Mouse (Mus musculus) stomach, embryonic 14.5 days (tissue): ENCODE measurements at regions not wholly inside any gene's neighbourhood (a gene's known extent, or its start where the extent isn't known, plus 50 kb on each side); places are given as distances from the start of the nearest gene placed in this dataset.
A peak's percentile ranks its signal among the peaks of the same experiment; 100 is the strongest.

Experiments
- ATAC-seq: fragments of 200-750 bp; cut with Nextera tagmentation; 2 replicates; pipeline ENCODE4 v1.8.0; 2017; ENCODE audit warnings: low read depth, moderate TSS enrichment; ENCODE audit not compliant: insufficient number of reproducible peaks, insufficient read depth, low FRiP score
- H3K27ac ChIP-seq: fragments of 300-500 bp; sonication (generic); 2 replicates; pipeline ENCODE4 v1.5.1; 2014; ENCODE audit warnings: mild to moderate bottlenecking, low read length, moderate library complexity, mixed read lengths
- H3K27me3 ChIP-seq: fragments of 300-500 bp; sonication (generic); 2 replicates; pipeline ENCODE4 v1.6.1; 2014; ENCODE audit warnings: low read length, control low read depth, mixed read lengths; ENCODE audit not compliant: control insufficient read depth, insufficient read depth
- H3K36me3 ChIP-seq: fragments of 300-500 bp; sonication (generic); 2 replicates; pipeline ENCODE4 v1.6.1; 2014; ENCODE audit warnings: mild to moderate bottlenecking, control low read depth, low read length, moderate library complexity, mixed read lengths; ENCODE audit not compliant: control insufficient read depth, insufficient read depth
- H3K4me1 ChIP-seq: fragments of 300-500 bp; sonication (generic); 2 replicates; pipeline ENCODE4 v1.6.1; 2014; ENCODE audit warnings: low read length, control low read depth, mixed read lengths; ENCODE audit not compliant: control insufficient read depth, insufficient read depth
- H3K4me2 ChIP-seq: fragments of 300-500 bp; sonication (generic); replicated peaks from 2 replicates; pipeline ENCODE4 v1.6.1; 2014; ENCODE audit warnings: low read depth, low read length, control low read depth
- H3K4me3 ChIP-seq: fragments of 300-500 bp; sonication (generic); 2 replicates; pipeline ENCODE4 v1.5.1; 2014; ENCODE audit warnings: low read depth, low read length, control low read depth
- H3K9ac ChIP-seq: fragments of 300-500 bp; sonication (generic); replicated peaks from 2 replicates; pipeline ENCODE4 v1.6.1; 2014; ENCODE audit warnings: low read depth, mild to moderate bottlenecking, control low read depth, low read length, moderate library complexity, mixed read lengths
- H3K9me3 ChIP-seq: fragments of 300-500 bp; sonication (generic); 2 replicates; pipeline ENCODE4 v1.6.1; 2016; ENCODE audit warnings: low read depth, low read length, control low read depth; ENCODE audit not compliant: control insufficient read depth
- WGBS: fragments of 180-500 bp; shearing (Covaris S2); extraction: QIAGEN DNeasy Blood & Tissue Kit; methylation state at CpG from one replicate; pipeline ENCODE4 v1.1.7; 2014; 5-methylcytosine and 5-hydroxymethylcytosine counted together

- Histone ChIP-seq H3K4me3 (no peak overlapping the region), H3K4me1 (no peaks in the 10 kb centered on the region), H3K4me2 (no peak overlapping the region), H3K27me3 (no peaks in the 10 kb centered on the region), H3K36me3 (no peaks in the 10 kb centered on the region), H3K9ac (no peak overlapping the region), H3K9me3 (no peaks in the 10 kb centered on the region), H3K27ac (no peak overlapping the region)
- 60% methylated on average over 2 of the region's 2 CpGs for WGBS
- ATAC-seq = no peak
These were observed 444.3 kb downstream of the Gm826 start for GRCm38 (mm10) chr2:159889701-159890100.

- ATAC-seq = peak; percentile 72; the same call in 1 of the 2 replicates
- H3K4me2 ChIP-seq = no peak overlapping the region
- no peak overlapping the region for H3K27ac ChIP-seq
- no peaks in the 10 kb centered on the region for H3K9me3 ChIP-seq
- WGBS = 62% methylated on average over 6 of the region's 6 CpGs
- no peaks in the 10 kb centered on the region for H3K4me1 ChIP-seq
- no peak overlapping the region for H3K9ac ChIP-seq
- no peak overlapping the region for H3K4me3 ChIP-seq
- no peaks in the 10 kb centered on the region for H3K36me3 ChIP-seq
- H3K27me3 ChIP-seq = no peaks in the 10 kb centered on the region
These were observed 449.0 kb downstream of the Gm826 start for GRCm38 (mm10) chr2:159884773-159885459.

GRCm38 (mm10) chr2:159866981-159867380, 467.0 kb downstream of the Gm826 start:
- H3K9ac ChIP-seq = no peak overlapping the region
- WGBS = 68% methylated on average over 2 of the region's 2 CpGs
- no peaks in the 10 kb centered on the region for H3K9me3 ChIP-seq
- H3K27ac ChIP-seq = no peak overlapping the region
- H3K4me1 ChIP-seq = no peaks in the 10 kb centered on the region
- H3K27me3 ChIP-seq = no peaks in the 10 kb centered on the region
- H3K4me2 ChIP-seq = no peak overlapping the region
- H3K4me3 ChIP-seq = no peak overlapping the region
- no peaks in the 10 kb centered on the region for H3K36me3 ChIP-seq
- no peak for ATAC-seq

GRCm38 (mm10) chr2:159866391-159866790, 467.6 kb downstream of the Gm826 start:
- no peaks in the 10 kb centered on the region for H3K4me1 ChIP-seq
- no peaks in the 10 kb centered on the region for H3K36me3 ChIP-seq
- H3K27ac ChIP-seq = no peak overlapping the region
- no peaks in the 10 kb centered on the region for H3K27me3 ChIP-seq
- no peak overlapping the region for H3K4me2 ChIP-seq
- H3K9me3 ChIP-seq = no peaks in the 10 kb centered on the region
- ATAC-seq = no peak
- H3K4me3 ChIP-seq = no peak overlapping the region
- no peak overlapping the region for H3K9ac ChIP-seq
- WGBS = 84% methylated on average over 1 of the region's 1 CpGs

- H3K4me2 ChIP-seq = no peak overlapping the region
- no peak overlapping the region for H3K27ac ChIP-seq
- no peak overlapping the region for H3K4me3 ChIP-seq
- no peaks in the 10 kb centered on the region for H3K4me1 ChIP-seq
- H3K36me3 ChIP-seq = no peaks in the 10 kb centered on the region
- no peak overlapping the region for H3K9ac ChIP-seq
- 3% methylated on average over 1 of the region's 1 CpGs for WGBS
- H3K9me3 ChIP-seq = no peaks in the 10 kb centered on the region
- H3K27me3 ChIP-seq = no peaks in the 10 kb centered on the region
- no peak for ATAC-seq
These were observed 470.8 kb downstream of the Gm826 start for GRCm38 (mm10) chr2:159863185-159863584.

GRCm38 (mm10) chr2:159853891-159854665, 479.9 kb downstream of the Gm826 start:
- H3K4me1 ChIP-seq = no peaks in the 10 kb centered on the region
- no peaks in the 10 kb centered on the region for H3K27me3 ChIP-seq
- no peak for ATAC-seq
- WGBS = 81% methylated on average over 5 of the region's 5 CpGs
- H3K27ac ChIP-seq = no peak overlapping the region
- no peaks in the 10 kb centered on the region for H3K36me3 ChIP-seq
- no peak overlapping the region for H3K4me2 ChIP-seq
- no peak overlapping the region for H3K4me3 ChIP-seq
- H3K9ac ChIP-seq = no peak overlapping the region
- no peaks in the 10 kb centered on the region for H3K9me3 ChIP-seq

- no peak overlapping the region for H3K4me2 ChIP-seq
- H3K36me3 ChIP-seq = no peaks in the 10 kb centered on the region
- H3K4me1 ChIP-seq = no peaks in the 10 kb centered on the region
- no peaks in the 10 kb centered on the region for H3K9me3 ChIP-seq
- H3K4me3 ChIP-seq = no peak overlapping the region
- no peak for ATAC-seq
- no peaks in the 10 kb centered on the region for H3K27me3 ChIP-seq
- WGBS = 82% methylated on average over 4 of the region's 4 CpGs
- H3K27ac ChIP-seq = no peak overlapping the region
- no peak overlapping the region for H3K9ac ChIP-seq
These were observed 481.0 kb downstream of the Gm826 start for GRCm38 (mm10) chr2:159852959-159853358.

GRCm38 (mm10) chr2:159832488-159833113, 501.4 kb downstream of the Gm826 start:
- no peak overlapping the region for H3K4me2 ChIP-seq
- H3K4me1 ChIP-seq = peaks cover 4% of the 10 kb centered on the region; the same call in 1 of the 2 replicates
- no peak overlapping the region for H3K4me3 ChIP-seq
- no peak overlapping the region for H3K9ac ChIP-seq
- no peaks in the 10 kb centered on the region for H3K27me3 ChIP-seq
- H3K36me3 ChIP-seq = no peaks in the 10 kb centered on the region
- WGBS = 34% methylated on average over 7 of the region's 7 CpGs
- ATAC-seq = peak; percentile 69; the same call in 1 of the 2 replicates
- no peaks in the 10 kb centered on the region for H3K9me3 ChIP-seq
- H3K27ac ChIP-seq = peak overlapping the region; percentile 55
